Mouse (Mus musculus) C2C12 (cell line): Measurements from ENCODE around the gene Tssk3.

Experiments used
- CEBPB ChIP-seq: IDR thresholded peaks from one replicate; pipeline ENCODE4 v1.6.1; 2011; ENCODE audit warnings: low read depth, mild to moderate bottlenecking, control low read depth, moderate library complexity
- CTCF ChIP-seq: IDR thresholded peaks from one replicate; pipeline ENCODE4 v1.5.1; 2011; ENCODE audit not compliant: control insufficient read depth, insufficient read depth, insufficient read length
- MYOG ChIP-seq: IDR thresholded peaks from one replicate; pipeline ENCODE4 v1.6.1; 2011; ENCODE audit not compliant: control insufficient read depth, insufficient read length; ENCODE audit errors: extremely low read depth
- USF1 ChIP-seq: IDR thresholded peaks from one replicate; pipeline ENCODE4 v1.6.1; 2011; ENCODE audit warnings: low read depth, mild to moderate bottlenecking, control low read depth, moderate library complexity

DNA sequence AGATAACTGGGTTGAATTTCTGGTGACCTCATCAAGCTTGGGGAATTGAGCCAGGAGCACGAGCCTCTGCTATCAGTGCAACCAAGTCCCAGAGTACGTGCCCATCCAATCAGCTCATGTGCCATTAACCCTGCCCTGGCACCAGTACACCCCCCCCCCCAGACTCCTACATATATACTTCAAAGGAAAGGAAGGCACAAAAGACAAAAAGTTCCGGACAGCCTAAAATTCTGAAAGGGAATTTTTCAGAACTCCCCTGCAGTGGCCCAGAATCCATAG, 17.4 kb upstream of the Tssk3 start:
- TF ChIP-seq USF1 = no peak
- TF ChIP-seq CTCF = no peak
- no peak for TF ChIP-seq CEBPB
- no peak for TF ChIP-seq MYOG
